Mouse (Mus musculus): ENCODE results near the gene Pla2g2f. TPM values are rescaled to one million over a fixed set of nuclear protein-coding genes. Genes with fewer than 3 reads are reported as not detected.

The Pla2g2f gene
- polyA plus RNA-seq, 1 experiment from 2014 or later = not detected

DNA sequence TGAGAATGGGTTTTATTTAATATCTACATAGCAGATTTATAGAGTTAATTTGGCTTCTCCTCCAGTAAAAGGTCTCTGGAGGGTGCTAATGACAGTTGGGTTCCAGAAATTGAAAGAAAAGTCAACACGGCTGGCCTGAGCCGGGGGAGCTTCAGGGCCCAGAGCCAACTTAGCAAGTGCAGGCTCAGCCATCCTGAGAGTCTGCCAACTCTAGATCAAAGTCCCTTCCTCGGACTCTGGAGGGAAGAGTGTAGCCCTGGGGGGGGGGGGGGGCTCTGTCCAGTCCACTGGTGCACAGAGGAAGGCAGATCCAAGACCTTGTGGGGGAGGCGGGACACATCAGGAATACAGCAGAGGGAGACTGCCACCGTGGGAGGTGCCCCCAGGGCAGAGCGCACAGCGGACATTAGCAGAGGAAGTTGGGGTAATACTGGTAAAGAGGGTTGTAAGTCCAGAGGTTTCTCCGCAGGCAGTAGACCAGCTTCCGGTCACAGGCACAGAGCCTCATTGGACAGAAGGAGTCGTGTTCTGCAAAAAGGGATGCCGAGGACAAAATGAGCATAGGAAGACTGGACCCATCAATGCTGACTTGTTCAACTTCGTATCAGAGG lies 42.8 kb upstream of the Pla2g2f start:
- Histone ChIP-seq H3K4me2 (ENCODE audit: low read depth, low read length) (no peak overlapping the region), H3K27ac (ENCODE audit: low read depth) (no peak overlapping the region), H3K27me3 (ENCODE audit: insufficient read depth, low read length) (no peaks in the 10 kb centered on the region), H3K9me3 (ENCODE audit: low read length) (no peaks in the 10 kb centered on the region), H3K36me3 (replicated peaks; ENCODE audit: insufficient read depth, low read length) (no peaks in the 10 kb centered on the region), H3K4me1 (ENCODE audit: insufficient read depth) (no peaks in the 10 kb centered on the region), H3K9ac (replicated peaks) (no peak overlapping the region), H3K4me3 (ENCODE audit: low read depth, low read length) (no peak overlapping the region)
- DNase-seq (peak; percentile 25), ATAC-seq (no peak)
- TF ChIP-seq EP300 (IDR thresholded peaks at IDR 0.05; ENCODE audit: low read depth) (no peak), CTCF (IDR thresholded peaks at IDR 0.05; ENCODE audit: low read depth) (no peak)
- WGBS (ENCODE audit: insufficient replicate concordance) = 70% methylated on average over 11 of the region's 12 CpGs

DNA sequence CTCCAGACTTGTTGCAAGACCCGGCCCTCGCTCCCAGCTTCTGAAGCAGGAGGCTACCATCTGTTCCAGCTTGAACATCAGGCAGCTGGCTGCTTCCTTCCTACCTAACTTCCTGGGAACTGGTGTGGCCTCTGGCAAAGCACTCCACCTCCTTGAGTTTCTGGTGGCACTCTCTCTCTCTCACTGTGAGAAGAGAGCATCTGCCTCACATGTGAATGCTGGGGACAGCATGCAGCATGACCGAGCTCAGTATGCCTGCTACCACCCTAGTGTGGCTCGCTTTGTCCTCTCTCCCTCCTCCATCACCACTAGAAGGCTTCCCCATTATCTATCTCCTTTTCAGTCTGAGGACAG lies 39.8 kb upstream of the Pla2g2f start:
- Histone ChIP-seq H3K4me3 (ENCODE audit: low read depth, low read length) (no peak overlapping the region), H3K4me1 (ENCODE audit: insufficient read depth) (no peaks in the 10 kb centered on the region), H3K27ac (ENCODE audit: low read depth) (no peak overlapping the region), H3K36me3 (replicated peaks; ENCODE audit: insufficient read depth, low read length) (no peaks in the 10 kb centered on the region), H3K9me3 (ENCODE audit: low read length) (no peaks in the 10 kb centered on the region), H3K4me2 (ENCODE audit: low read depth, low read length) (no peak overlapping the region), H3K9ac (replicated peaks) (no peak overlapping the region), H3K27me3 (ENCODE audit: insufficient read depth, low read length) (no peaks in the 10 kb centered on the region)
- no peak for DNase-seq
- no peak for ATAC-seq
- WGBS (ENCODE audit: insufficient replicate concordance) = 58% methylated on average over 4 of the region's 4 CpGs
- no peak for TF ChIP-seq CTCF (IDR thresholded peaks at IDR 0.05; ENCODE audit: low read depth)

DNA sequence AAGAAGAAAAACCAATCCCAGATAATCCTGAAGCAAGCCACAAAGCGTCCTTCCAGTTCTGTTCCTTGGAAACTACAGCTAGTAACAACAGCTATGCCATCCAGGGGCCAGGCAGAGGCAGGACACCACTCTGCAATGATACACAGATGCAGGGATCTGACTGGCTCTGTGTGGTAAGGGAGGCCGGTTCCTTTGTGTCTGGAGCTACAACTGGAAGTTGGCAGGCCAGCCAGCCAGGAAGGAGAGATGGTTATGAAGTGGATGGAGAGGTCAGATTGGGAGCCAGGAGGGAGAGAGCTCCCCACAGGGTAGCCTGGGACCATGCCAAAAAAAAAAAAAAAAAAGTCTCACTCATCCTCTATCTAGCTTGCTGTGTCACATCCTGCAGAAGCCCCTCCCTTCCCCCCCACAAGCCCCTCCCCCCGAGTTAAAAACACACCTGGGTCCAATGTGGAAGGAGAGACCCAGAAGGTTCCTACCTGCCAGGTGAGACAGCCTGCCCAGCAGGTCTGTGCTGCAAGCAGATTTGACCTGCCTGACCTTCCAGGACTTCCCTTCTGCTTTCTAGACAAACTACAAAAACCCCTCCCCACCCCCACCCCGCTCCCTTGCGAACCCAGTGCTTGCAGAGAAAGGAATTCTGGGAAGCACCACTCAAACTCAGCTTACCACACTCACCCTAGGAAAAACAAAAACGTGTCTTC lies 39.2 kb upstream of the Pla2g2f start:
- WGBS (ENCODE audit: insufficient replicate concordance) = 27% methylated on average over 5 of the region's 6 CpGs
- Histone ChIP-seq H3K27me3 (ENCODE audit: insufficient read depth, low read length) (no peaks in the 10 kb centered on the region), H3K9ac (replicated peaks) (no peak overlapping the region), H3K27ac (ENCODE audit: low read depth) (no peak overlapping the region), H3K4me2 (ENCODE audit: low read depth, low read length) (no peak overlapping the region), H3K4me3 (ENCODE audit: low read depth, low read length) (no peak overlapping the region), H3K36me3 (replicated peaks; ENCODE audit: insufficient read depth, low read length) (no peaks in the 10 kb centered on the region), H3K9me3 (ENCODE audit: low read length) (no peaks in the 10 kb centered on the region), H3K4me1 (ENCODE audit: insufficient read depth) (no peaks in the 10 kb centered on the region)
- ATAC-seq (no peak), DNase-seq (no peak)
- no peak for TF ChIP-seq EP300 (IDR thresholded peaks at IDR 0.05; ENCODE audit: low read depth)
- TF ChIP-seq CTCF (IDR thresholded peaks at IDR 0.05; ENCODE audit: low read depth) = no peak

DNA sequence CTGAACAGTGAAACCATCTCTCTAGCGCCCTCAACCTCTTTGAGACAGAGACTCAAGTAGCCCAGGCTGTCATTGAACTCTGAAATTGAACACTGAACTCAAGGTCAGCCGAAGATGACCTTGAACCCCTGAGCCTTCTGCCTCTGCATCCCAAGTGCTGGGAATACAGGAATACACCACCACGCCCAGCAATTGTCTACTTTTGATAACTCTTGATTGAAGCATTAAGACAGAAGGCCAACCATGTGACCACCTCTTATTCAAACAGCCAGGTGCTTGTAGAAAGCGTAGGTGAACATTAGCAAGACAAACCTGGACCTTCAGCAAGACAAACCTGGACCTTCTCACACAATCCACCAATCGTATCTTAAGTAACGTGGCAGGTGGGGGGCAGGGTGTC lies 36.9 kb upstream of the Pla2g2f start:
- no peak for DNase-seq
- Histone ChIP-seq H3K36me3 (replicated peaks; ENCODE audit: insufficient read depth, low read length) (no peaks in the 10 kb centered on the region), H3K4me3 (ENCODE audit: low read depth, low read length) (no peak overlapping the region), H3K27me3 (ENCODE audit: insufficient read depth, low read length) (no peaks in the 10 kb centered on the region), H3K9me3 (ENCODE audit: low read length) (no peaks in the 10 kb centered on the region), H3K4me2 (ENCODE audit: low read depth, low read length) (no peak overlapping the region), H3K27ac (ENCODE audit: low read depth) (no peak overlapping the region), H3K9ac (replicated peaks) (no peak overlapping the region), H3K4me1 (ENCODE audit: insufficient read depth) (no peaks in the 10 kb centered on the region)
- 79% methylated on average over 6 of the region's 6 CpGs for WGBS (ENCODE audit: insufficient replicate concordance)
- ATAC-seq = no peak
- TF ChIP-seq EP300 (IDR thresholded peaks at IDR 0.05; ENCODE audit: low read depth) = no peak
- no peak for TF ChIP-seq CTCF (IDR thresholded peaks at IDR 0.05; ENCODE audit: low read depth)

DNA sequence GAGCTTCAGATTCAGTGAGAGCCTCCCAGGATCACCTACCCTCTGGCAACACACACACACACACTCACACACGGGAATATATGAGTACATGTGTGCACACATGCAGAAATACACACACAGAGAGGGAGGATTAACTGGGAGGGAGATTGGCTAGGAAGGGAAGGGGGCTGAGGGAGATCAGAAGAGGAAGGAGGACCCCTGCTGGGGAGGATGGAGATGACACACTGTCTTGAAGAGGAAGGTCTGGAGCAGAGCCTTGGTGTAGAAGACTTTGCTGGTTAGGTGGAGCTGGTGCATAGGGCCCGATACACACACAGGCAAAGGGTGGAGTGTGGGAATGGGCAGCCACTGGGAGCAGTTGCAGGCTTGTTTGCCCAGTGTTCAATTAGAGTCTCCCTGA lies 35.9 kb upstream of the Pla2g2f start:
- 56% methylated on average over 2 of the region's 2 CpGs for WGBS (ENCODE audit: insufficient replicate concordance)
- DNase-seq = no peak
- no peak overlapping the region for H3K9ac ChIP-seq (replicated peaks)
- no peak overlapping the region for H3K27ac ChIP-seq (ENCODE audit: low read depth)
- ATAC-seq = no peak
- H3K4me3 ChIP-seq (ENCODE audit: low read depth, low read length) = no peak overlapping the region
- H3K4me1 ChIP-seq (ENCODE audit: insufficient read depth) = no peaks in the 10 kb centered on the region
- H3K4me2 ChIP-seq (ENCODE audit: low read depth, low read length) = no peak overlapping the region
- H3K9me3 ChIP-seq (ENCODE audit: low read length) = no peaks in the 10 kb centered on the region
- no peaks in the 10 kb centered on the region for H3K27me3 ChIP-seq (ENCODE audit: insufficient read depth, low read length)
- H3K36me3 ChIP-seq (replicated peaks; ENCODE audit: insufficient read depth, low read length) = no peaks in the 10 kb centered on the region
- peak; percentile 56 for TF ChIP-seq CTCF (IDR thresholded peaks at IDR 0.05; ENCODE audit: low read depth)
- TF ChIP-seq EP300 (IDR thresholded peaks at IDR 0.05; ENCODE audit: low read depth) = no peak

DNA sequence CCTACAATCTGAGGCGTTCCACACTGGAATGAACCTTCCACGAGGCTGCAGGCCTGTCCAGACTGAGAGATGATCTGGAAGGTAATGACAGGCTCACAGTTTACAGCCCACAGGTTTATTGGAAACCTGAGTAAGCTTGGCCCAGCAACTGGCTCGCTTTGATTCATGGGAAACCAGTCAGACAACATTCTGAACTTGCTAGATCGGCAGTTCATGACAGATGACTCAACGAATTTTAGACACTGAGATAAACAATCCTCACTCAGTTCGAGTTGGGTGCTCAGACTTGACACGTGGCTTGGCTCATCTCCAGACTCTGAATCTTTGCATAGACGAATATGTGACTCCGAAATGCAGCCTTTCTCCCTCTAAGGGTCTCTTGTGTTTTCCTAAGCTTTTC lies 35.2 kb upstream of the Pla2g2f start:
- DNase-seq (no peak), ATAC-seq (no peak)
- Histone ChIP-seq H3K4me3 (ENCODE audit: low read depth, low read length) (no peak overlapping the region), H3K4me2 (ENCODE audit: low read depth, low read length) (no peak overlapping the region), H3K36me3 (replicated peaks; ENCODE audit: insufficient read depth, low read length) (no peaks in the 10 kb centered on the region), H3K27me3 (ENCODE audit: insufficient read depth, low read length) (no peaks in the 10 kb centered on the region), H3K4me1 (ENCODE audit: insufficient read depth) (no peaks in the 10 kb centered on the region), H3K27ac (ENCODE audit: low read depth) (no peak overlapping the region), H3K9me3 (ENCODE audit: low read length) (no peaks in the 10 kb centered on the region), H3K9ac (replicated peaks) (no peak overlapping the region)
- 35% methylated on average over 9 of the region's 9 CpGs for WGBS (ENCODE audit: insufficient replicate concordance)
- TF ChIP-seq CTCF (IDR thresholded peaks at IDR 0.05; ENCODE audit: low read depth) (no peak), EP300 (IDR thresholded peaks at IDR 0.05; ENCODE audit: low read depth) (no peak)
